Mouse (Mus musculus): ENCODE measurements around the gene Gpt2.

The Gpt2 gene

GRCm38 (mm10) chr8:85492125-85492875 lies at the start of gene Gpt2:
Gene Gpt2, plus strand, starts transcription at chr8:85492576.
- peak; percentile 94 to 96 for DNase-seq

- DNase-seq: no peak
Observed at GRCm38 (mm10) chr8:85444092-85444491, 48.3 kb upstream of the Gpt2 start.

GRCm38 (mm10) chr8:85445936-85446685 lies 46.3 kb upstream of the Gpt2 start:
- DNase-seq: no peak

GRCm38 (mm10) chr8:85450335-85450734 lies 42.0 kb upstream of the Gpt2 start:
- DNase-seq: no peak

GRCm38 (mm10) chr8:85452328-85452727 lies 40.0 kb upstream of the Gpt2 start:
- DNase-seq: no peak

- DNase-seq: no peak
Observed at GRCm38 (mm10) chr8:85453256-85453655, 39.1 kb upstream of the Gpt2 start.

GRCm38 (mm10) chr8:85454750-85455149 lies 37.6 kb upstream of the Gpt2 start:
- DNase-seq: no peak

- DNase-seq: peak; percentile 63 to 67
Observed at GRCm38 (mm10) chr8:85456536-85456935, 35.8 kb upstream of the Gpt2 start.

- no peak for DNase-seq
Observed at GRCm38 (mm10) chr8:85459582-85459981, 32.8 kb upstream of the Gpt2 start.

GRCm38 (mm10) chr8:85460804-85461203 lies 31.6 kb upstream of the Gpt2 start:
- no peak for DNase-seq

- no peak for DNase-seq
Observed at GRCm38 (mm10) chr8:85461377-85461776, 31.0 kb upstream of the Gpt2 start.

GRCm38 (mm10) chr8:85462441-85462840 lies 29.9 kb upstream of the Gpt2 start:
- DNase-seq: no peak

GRCm38 (mm10) chr8:85464316-85464715 lies 28.1 kb upstream of the Gpt2 start:
- no peak for DNase-seq

- no peak for DNase-seq
Observed at GRCm38 (mm10) chr8:85466056-85466455, 26.3 kb upstream of the Gpt2 start.

- DNase-seq: no peak
Observed at GRCm38 (mm10) chr8:85470753-85471152, 21.6 kb upstream of the Gpt2 start.

GRCm38 (mm10) chr8:85472800-85473199 lies 19.6 kb upstream of the Gpt2 start:
- no peak for DNase-seq

GRCm38 (mm10) chr8:85473246-85473645 lies 19.1 kb upstream of the Gpt2 start:
- no peak for DNase-seq

- DNase-seq: no peak
Observed at GRCm38 (mm10) chr8:85474924-85475323, 17.5 kb upstream of the Gpt2 start.

GRCm38 (mm10) chr8:85476970-85477545 lies 15.3 kb upstream of the Gpt2 start:
- DNase-seq: no peak

GRCm38 (mm10) chr8:85478397-85478796 lies 14.0 kb upstream of the Gpt2 start:
- DNase-seq: no peak

GRCm38 (mm10) chr8:85479710-85480109 lies 12.7 kb upstream of the Gpt2 start:
- DNase-seq: no peak

GRCm38 (mm10) chr8:85481900-85482299 lies 10.5 kb upstream of the Gpt2 start:
- DNase-seq: peak; percentile 17 to 31

GRCm38 (mm10) chr8:85482427-85482826 lies 9.9 kb upstream of the Gpt2 start:
- DNase-seq: no peak
